Mouse (Mus musculus) lung, postnatal 25 days (tissue): ENCODE results near the gene Spns2.
"Not testable (repeated sequence)": the region's sequence is repeated elsewhere in the genome, so short reads cannot be mapped to it uniquely, and the experiment has no call there.

Experiments
- DNase-seq: peaks from one replicate; pipeline ENCODE4 v3.0.0; 2022; ENCODE audit warnings: low spot score

Gene Spns2

DNA sequence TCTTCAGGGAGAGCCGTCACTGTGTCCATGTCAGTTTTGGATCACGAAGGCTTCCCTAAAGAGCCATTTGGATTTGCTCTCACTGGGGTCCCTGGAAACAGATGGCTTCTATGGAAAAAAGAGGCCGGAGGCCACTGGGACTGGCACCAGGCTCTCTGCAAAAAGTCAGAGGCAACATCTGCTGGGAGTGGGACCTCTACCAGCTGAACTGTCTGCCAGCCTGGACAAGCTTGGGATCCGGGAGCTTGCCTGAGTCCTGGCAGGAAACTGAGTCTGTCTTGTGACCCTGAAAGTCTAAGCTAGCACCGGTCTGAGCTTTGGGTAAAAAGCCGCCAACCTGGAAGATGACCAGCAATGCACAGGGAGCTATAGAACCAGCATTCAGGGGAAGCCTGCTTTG is 18.3 kb downstream of the Spns2 start:
- DNase-seq = no peak

GRCm38 (mm10) chr11:72470004-72470403 is 19.7 kb downstream of the Spns2 start:
- DNase-seq = no peak

DNA sequence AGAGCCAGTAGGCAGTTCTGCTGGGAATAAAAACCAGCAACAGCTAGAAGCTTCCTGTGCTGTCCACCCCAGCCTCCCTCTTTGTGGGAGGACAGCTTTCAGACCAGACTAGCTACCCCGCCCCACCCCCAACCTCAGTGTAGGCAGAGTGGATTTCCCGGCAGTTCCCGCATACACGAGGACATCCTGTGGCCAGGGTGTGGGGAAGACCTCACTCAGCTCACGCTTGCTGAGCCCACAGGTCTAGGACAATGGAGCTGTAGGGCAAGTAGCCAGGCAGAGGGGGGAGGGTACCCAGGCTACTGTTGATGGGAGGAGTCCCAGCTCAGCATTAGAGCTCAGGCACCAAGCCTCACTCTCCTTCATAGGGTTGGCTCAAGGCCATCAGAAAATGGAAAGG is 20.5 kb downstream of the Spns2 start:
- DNase-seq = peak; percentile 92

GRCm38 (mm10) chr11:72468525-72468924 is 21.2 kb downstream of the Spns2 start:
- DNase-seq = no peak

GRCm38 (mm10) chr11:72466694-72467507 is 22.8 kb downstream of the Spns2 start:
- peak; percentile 82 for DNase-seq

DNA sequence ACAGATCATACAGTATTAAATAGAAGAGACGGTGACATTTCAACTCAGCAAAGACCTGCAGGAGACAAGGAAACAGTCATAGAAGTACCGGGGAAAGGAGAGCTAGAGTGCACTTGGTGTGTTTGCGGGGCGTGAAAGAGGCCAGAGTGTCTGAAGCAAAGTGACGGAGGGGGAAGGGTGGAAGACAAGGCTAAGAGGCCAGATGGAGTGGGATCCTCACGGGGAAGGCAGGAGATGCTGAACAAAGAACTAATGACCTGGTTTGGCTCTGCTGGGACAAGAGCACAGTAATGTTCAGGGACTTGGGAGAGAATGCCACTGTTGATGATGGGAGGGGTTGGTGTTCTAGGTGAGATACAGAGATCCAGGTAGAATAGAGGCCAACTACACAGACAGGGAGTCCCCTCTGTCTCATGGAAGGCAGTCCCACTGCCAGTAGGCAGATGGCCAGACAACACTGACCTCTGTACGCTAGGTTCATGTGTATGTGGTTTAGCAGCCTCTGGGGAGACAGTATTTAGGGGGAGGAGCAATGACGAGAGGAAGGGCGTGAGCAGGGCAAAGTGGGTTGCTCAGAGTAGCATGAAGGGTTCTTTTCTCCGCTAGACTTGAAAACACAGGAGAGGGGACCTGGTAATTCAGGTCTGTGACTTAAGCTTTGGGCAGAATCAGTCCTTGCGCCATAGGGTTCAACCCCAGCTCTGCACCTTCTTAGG is 23.6 kb downstream of the Spns2 start:
- peak; percentile 72 for DNase-seq

GRCm38 (mm10) chr11:72464821-72465220 is 24.9 kb downstream of the Spns2 start:
- no peak for DNase-seq

GRCm38 (mm10) chr11:72461500-72461981 is 28.2 kb downstream of the Spns2 start:
- DNase-seq = peak; percentile 41

GRCm38 (mm10) chr11:72458502-72458901 is 31.2 kb downstream of the Spns2 start:
- DNase-seq = no peak

GRCm38 (mm10) chr11:72457995-72458496 is 31.7 kb downstream of the Spns2 start:
- peak; percentile 75 for DNase-seq

DNA sequence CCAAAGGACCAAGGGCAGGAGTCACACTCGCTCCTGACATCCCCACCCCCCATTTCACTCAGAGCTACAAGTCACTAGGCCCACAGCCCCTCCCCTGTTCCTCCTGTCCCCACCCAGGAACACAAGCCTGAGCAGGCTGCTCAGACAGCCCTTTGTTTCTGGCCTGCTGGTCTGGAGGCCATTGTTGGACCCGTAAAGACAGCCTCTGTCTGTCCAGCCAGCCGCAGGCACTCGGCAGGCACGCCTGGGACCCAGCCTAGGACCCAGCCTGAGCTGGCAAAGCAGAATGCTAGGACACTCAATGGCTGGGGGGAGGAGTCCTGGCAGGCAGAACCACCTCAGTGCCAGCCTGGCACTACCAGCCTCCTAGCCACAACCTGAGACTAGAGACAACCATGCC is 34.0 kb downstream of the Spns2 start:
- no peak for DNase-seq

- DNase-seq = no peak
Observed at GRCm38 (mm10) chr11:72453105-72453953, 36.4 kb downstream of the Spns2 start.

DNA sequence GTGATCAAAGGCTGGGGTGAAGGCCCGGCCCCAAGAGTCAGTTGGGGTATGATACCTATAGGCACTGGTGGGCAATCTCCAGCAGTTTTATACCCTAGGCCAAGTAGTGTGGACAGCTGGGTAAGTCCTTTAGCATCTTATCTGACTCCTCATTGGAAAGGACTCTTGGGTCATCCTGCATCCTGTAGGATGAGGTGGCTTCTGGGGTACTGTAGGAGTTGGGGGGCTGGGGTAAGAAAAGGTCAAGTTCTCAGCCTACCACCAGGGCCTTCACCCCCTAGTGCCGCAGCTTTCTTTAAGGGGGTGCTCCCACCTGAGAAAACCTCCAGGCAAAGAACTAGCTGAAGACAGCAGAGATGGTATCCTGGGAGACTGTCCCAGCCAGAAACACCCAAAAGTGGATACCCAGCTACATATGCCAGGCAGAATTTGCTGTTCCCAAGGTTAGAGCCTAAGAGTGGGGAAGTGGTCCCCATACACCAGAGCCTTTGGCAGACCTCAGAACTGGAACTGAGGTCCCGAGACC is 37.5 kb downstream of the Spns2 start:
- no peak for DNase-seq

DNA sequence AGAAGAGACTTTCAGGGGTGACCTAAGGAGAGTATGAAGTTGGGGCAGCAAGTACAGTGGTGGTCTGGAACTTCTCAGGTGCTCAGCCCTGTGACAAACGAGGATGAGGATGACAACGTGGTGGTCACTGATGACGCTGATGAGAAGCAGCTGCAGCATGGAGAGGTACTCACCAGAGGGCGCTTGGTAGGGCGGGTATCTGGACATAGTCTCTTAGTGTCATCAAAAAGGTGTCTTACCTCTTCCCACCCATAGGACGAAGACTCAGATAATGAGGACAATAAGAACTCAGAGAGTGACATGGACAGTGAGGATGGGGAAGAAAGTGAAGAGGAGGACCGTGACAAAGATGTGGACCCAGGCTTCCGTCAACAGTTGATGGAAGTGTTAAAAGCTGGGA is 42.2 kb downstream of the Spns2 start:
- no peak for DNase-seq

- no peak for DNase-seq
Observed at GRCm38 (mm10) chr11:72446311-72447105, 43.2 kb downstream of the Spns2 start.

GRCm38 (mm10) chr11:72440965-72441664 is 48.6 kb downstream of the Spns2 start, which contains the start of gene Mybbp1a:
Gene Mybbp1a (plus strand): TSS chr11:72441355.
- peak; percentile 98 for DNase-seq

DNA sequence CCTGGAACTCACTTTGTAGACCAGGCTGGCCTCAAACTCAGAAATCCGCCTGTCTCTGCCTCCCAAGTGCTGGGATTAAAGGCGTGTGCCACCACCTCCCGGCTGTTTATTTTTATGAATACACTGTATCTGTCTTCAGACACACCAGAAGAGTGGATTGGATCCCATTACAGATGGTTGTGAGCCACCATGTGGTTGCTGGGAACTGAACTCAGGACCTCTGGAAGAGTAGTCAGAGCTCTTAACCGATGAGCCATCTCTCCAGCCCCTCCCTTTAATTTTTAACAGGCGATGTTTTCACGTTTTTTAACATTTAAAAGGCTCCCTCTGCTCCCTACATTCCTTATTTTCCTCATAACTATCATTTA is 49.1 kb downstream of the Spns2 start:
- not testable (repeated sequence) for DNase-seq

GRCm38 (mm10) chr11:72438411-72438810 is 51.3 kb downstream of the Spns2 start:
- DNase-seq = no peak

GRCm38 (mm10) chr11:72436756-72437650 is 52.7 kb downstream of the Spns2 start:
- no peak for DNase-seq
